Mouse (Mus musculus): ENCODE data around the gene Shank2. TPM values are rescaled to one million over a fixed set of nuclear protein-coding genes. Genes with fewer than 3 reads are reported as not detected.
A peak's percentile ranks its signal among the peaks of the same experiment; 100 is the strongest.

Gene Shank2
- polyA plus RNA-seq, 1 experiment from 2014 or later, result 0.31 TPM

GRCm38 (mm10) chr7:144417644-144418343 lies 416.1 kb downstream of the Shank2 start:
- no peaks in the 10 kb centered on the region for H3K36me3 ChIP-seq
- H3K27ac ChIP-seq, result peak overlapping the region; percentile 23; the same call in 1 of the 2 replicates
- 41% methylated on average over 16 of the region's 16 CpGs for WGBS
- peaks cover 16% of the 10 kb centered on the region for H3K4me1 ChIP-seq
- H3K27me3 ChIP-seq (ENCODE audit: insufficient read depth, poor library complexity, severe bottlenecking), result peaks cover 36% of the 10 kb centered on the region
- H3K9me3 ChIP-seq, result no peaks in the 10 kb centered on the region
- DNase-seq (ENCODE audit: low spot score), result no peak
- no peak overlapping the region for H3K4me3 ChIP-seq

GRCm38 (mm10) chr7:144420552-144420951 lies 418.8 kb downstream of the Shank2 start:
- no peak for DNase-seq (ENCODE audit: low spot score)
- no peaks in the 10 kb centered on the region for H3K9me3 ChIP-seq
- H3K4me1 ChIP-seq, result peaks cover 16% of the 10 kb centered on the region
- H3K4me3 ChIP-seq, result no peak overlapping the region
- H3K27me3 ChIP-seq (ENCODE audit: insufficient read depth, poor library complexity, severe bottlenecking), result peaks cover 40% of the 10 kb centered on the region
- H3K36me3 ChIP-seq, result no peaks in the 10 kb centered on the region
- H3K27ac ChIP-seq, result no peak overlapping the region; the same call in 1 of the 2 replicates
- WGBS, result 20% methylated on average over 16 of the region's 16 CpGs

GRCm38 (mm10) chr7:144421478-144421877 lies 419.8 kb downstream of the Shank2 start:
- 72% methylated on average over 6 of the region's 6 CpGs for WGBS
- no peaks in the 10 kb centered on the region for H3K36me3 ChIP-seq

GRCm38 (mm10) chr7:144425953-144426352 lies 424.2 kb downstream of the Shank2 start:
- Histone ChIP-seq H3K9me3 (no peaks in the 10 kb centered on the region), H3K4me1 (no peaks in the 10 kb centered on the region), H3K27ac (no peak overlapping the region), H3K36me3 (no peaks in the 10 kb centered on the region), H3K27me3 (ENCODE audit: insufficient read depth, poor library complexity, severe bottlenecking) (peaks cover 36% of the 10 kb centered on the region), H3K4me3 (no peak overlapping the region)
- DNase-seq (ENCODE audit: low spot score), result no peak
- 14% methylated on average over 8 of the region's 8 CpGs for WGBS

More at GRCm38 (mm10) chr7:144421478-144421877, 419.8 kb downstream of the Shank2 start:
- peaks cover 42% of the 10 kb centered on the region for H3K27me3 ChIP-seq (ENCODE audit: insufficient read depth, poor library complexity, severe bottlenecking)
- H3K4me1 ChIP-seq, result peaks cover 16% of the 10 kb centered on the region
- no peak for DNase-seq (ENCODE audit: low spot score)
- no peaks in the 10 kb centered on the region for H3K9me3 ChIP-seq
- H3K27ac ChIP-seq, result no peak overlapping the region
- no peak overlapping the region for H3K4me3 ChIP-seq

GRCm38 (mm10) chr7:144426594-144426993 lies 424.9 kb downstream of the Shank2 start:
- no peak overlapping the region for H3K27ac ChIP-seq
- no peaks in the 10 kb centered on the region for H3K4me1 ChIP-seq
- H3K27me3 ChIP-seq (ENCODE audit: insufficient read depth, poor library complexity, severe bottlenecking), result peaks cover 29% of the 10 kb centered on the region
- H3K36me3 ChIP-seq, result no peaks in the 10 kb centered on the region
- H3K9me3 ChIP-seq, result no peaks in the 10 kb centered on the region
- no peak for DNase-seq (ENCODE audit: low spot score)
- WGBS, result 87% methylated on average over 3 of the region's 3 CpGs
- no peak overlapping the region for H3K4me3 ChIP-seq

- Histone ChIP-seq H3K9me3 (no peaks in the 10 kb centered on the region), H3K27ac (no peak overlapping the region), H3K27me3 (ENCODE audit: insufficient read depth, poor library complexity, severe bottlenecking) (peaks cover 22% of the 10 kb centered on the region), H3K36me3 (no peaks in the 10 kb centered on the region), H3K4me1 (no peaks in the 10 kb centered on the region), H3K4me3 (no peak overlapping the region)
- 78% methylated on average over 3 of the region's 3 CpGs for WGBS
- no peak for DNase-seq (ENCODE audit: low spot score)
These were observed 425.7 kb downstream of the Shank2 start for GRCm38 (mm10) chr7:144427460-144427859.

GRCm38 (mm10) chr7:144432920-144433319 lies 431.2 kb downstream of the Shank2 start:
- peaks cover under 1% of the 10 kb centered on the region; the same call in 1 of the 2 replicates for H3K27me3 ChIP-seq (ENCODE audit: insufficient read depth, poor library complexity, severe bottlenecking)
- peaks cover 26% of the 10 kb centered on the region for H3K36me3 ChIP-seq
- H3K9me3 ChIP-seq, result no peaks in the 10 kb centered on the region
- H3K4me1 ChIP-seq, result no peaks in the 10 kb centered on the region
- WGBS, result 67% methylated on average over 2 of the region's 2 CpGs
- H3K27ac ChIP-seq, result no peak overlapping the region
- no peak for DNase-seq (ENCODE audit: low spot score)
- no peak overlapping the region for H3K4me3 ChIP-seq

GRCm38 (mm10) chr7:144438811-144439210 lies 437.1 kb downstream of the Shank2 start:
- H3K27ac ChIP-seq, result no peak overlapping the region
- H3K27me3 ChIP-seq (ENCODE audit: insufficient read depth, poor library complexity, severe bottlenecking), result no peaks in the 10 kb centered on the region
- H3K36me3 ChIP-seq, result peaks cover 84% of the 10 kb centered on the region
- H3K4me3 ChIP-seq, result no peak overlapping the region
- no peaks in the 10 kb centered on the region for H3K9me3 ChIP-seq
- DNase-seq (ENCODE audit: low spot score), result no peak
- no peaks in the 10 kb centered on the region for H3K4me1 ChIP-seq
- 96% methylated on average over 7 of the region's 7 CpGs for whole genome bisulfite sequencing

GRCm38 (mm10) chr7:144441466-144441865 lies 439.7 kb downstream of the Shank2 start:
- Histone ChIP-seq H3K27ac (no peak overlapping the region), H3K4me1 (no peaks in the 10 kb centered on the region), H3K9me3 (no peaks in the 10 kb centered on the region), H3K36me3 (peaks cover 99% of the 10 kb centered on the region), H3K4me3 (no peak overlapping the region), H3K27me3 (ENCODE audit: insufficient read depth, poor library complexity, severe bottlenecking) (no peaks in the 10 kb centered on the region)
- DNase-seq (ENCODE audit: low spot score), result no peak
- WGBS, result 88% methylated on average over 11 of the region's 11 CpGs

GRCm38 (mm10) chr7:144441976-144442375 lies 440.2 kb downstream of the Shank2 start:
- Histone ChIP-seq H3K9me3 (no peaks in the 10 kb centered on the region), H3K4me1 (no peaks in the 10 kb centered on the region), H3K4me3 (no peak overlapping the region), H3K27me3 (ENCODE audit: insufficient read depth, poor library complexity, severe bottlenecking) (no peaks in the 10 kb centered on the region), H3K36me3 (peaks cover 99% of the 10 kb centered on the region), H3K27ac (no peak overlapping the region)
- 85% methylated on average over 4 of the region's 4 CpGs for WGBS
- no peak for DNase-seq (ENCODE audit: low spot score)

GRCm38 (mm10) chr7:144444788-144445187 lies 443.1 kb downstream of the Shank2 start:
- 84% methylated on average over 7 of the region's 7 CpGs for WGBS
- no peaks in the 10 kb centered on the region for H3K4me1 ChIP-seq
- no peak overlapping the region for H3K4me3 ChIP-seq
- peaks cover 98% of the 10 kb centered on the region for H3K36me3 ChIP-seq
- no peak overlapping the region for H3K27ac ChIP-seq
- H3K9me3 ChIP-seq, result no peaks in the 10 kb centered on the region
- no peak for DNase-seq (ENCODE audit: low spot score)
- H3K27me3 ChIP-seq (ENCODE audit: insufficient read depth, poor library complexity, severe bottlenecking), result no peaks in the 10 kb centered on the region

- WGBS, result 73% methylated on average over 3 of the region's 3 CpGs
- DNase-seq (ENCODE audit: low spot score), result no peak
- Histone ChIP-seq H3K27me3 (ENCODE audit: insufficient read depth, poor library complexity, severe bottlenecking) (no peaks in the 10 kb centered on the region), H3K9me3 (no peaks in the 10 kb centered on the region), H3K27ac (no peak overlapping the region; the same call in 1 of the 2 replicates), H3K4me1 (no peaks in the 10 kb centered on the region), H3K4me3 (no peak overlapping the region), H3K36me3 (peaks cover 97% of the 10 kb centered on the region)
These were observed 445.4 kb downstream of the Shank2 start for GRCm38 (mm10) chr7:144447146-144447545.

GRCm38 (mm10) chr7:144448186-144448585 lies 446.5 kb downstream of the Shank2 start:
- Histone ChIP-seq H3K4me1 (no peaks in the 10 kb centered on the region), H3K27ac (no peak overlapping the region), H3K27me3 (ENCODE audit: insufficient read depth, poor library complexity, severe bottlenecking) (no peaks in the 10 kb centered on the region), H3K36me3 (peaks cover 97% of the 10 kb centered on the region), H3K4me3 (no peak overlapping the region), H3K9me3 (no peaks in the 10 kb centered on the region)
- WGBS, result 87% methylated on average over 1 of the region's 1 CpGs
- no peak for DNase-seq (ENCODE audit: low spot score)

Measured in heart, embryonic 10.5 days (tissue).